Mouse (Mus musculus) layer of hippocampus, adult 2 months (tissue): ENCODE measurements around the gene Scp2. TPM values are rescaled to one million over a fixed set of nuclear protein-coding genes. Genes with fewer than 3 reads are reported as not detected.

Source experiments
- DNase-seq, 2 experiments: peaks; one replicate each; pipeline ENCODE4 v3.0.0; 2022; ENCODE audit warnings: low spot score in 2 of 2
- H3K27ac ChIP-seq: fragments of 200-600 bp; 2 replicates; pipeline ENCODE4 v1.8.1; 2022
- H3K4me3 ChIP-seq: fragments of 200-600 bp; 2 replicates; pipeline ENCODE4 v1.8.1; 2022; ENCODE audit warnings: mild to moderate bottlenecking
- CTCF ChIP-seq: fragments of 200-600 bp; conservative IDR thresholded peaks from 2 replicates; pipeline ENCODE4 v1.8.1; 2022; ENCODE audit warnings: antibody characterized with exemption, mild to moderate bottlenecking, moderate library complexity
- total RNA-seq, 2 experiments: library from RNA; stranded (reverse); gene quantifications; 2 replicates each; pipeline ENCODE4 v1.2.3; 2021

The Scp2 gene
- total RNA-seq, 2 experiments from 2014 or later = 91.8 to 96.0 TPM

GRCm38 (mm10) chr4:108018961-108019921 lies 125.6 kb downstream of the Scp2 start:
- peak; percentile 39 to 58 for DNase-seq

GRCm38 (mm10) chr4:108018241-108018923 lies 126.4 kb downstream of the Scp2 start:
- no peak for TF ChIP-seq CTCF
- H3K4me3 ChIP-seq = no peak overlapping the region
- peak overlapping the region; percentile 32; the same call in 1 of the 2 replicates for H3K27ac ChIP-seq
- no peak for DNase-seq

More at GRCm38 (mm10) chr4:108018961-108019921, 125.6 kb downstream of the Scp2 start:
- H3K4me3 ChIP-seq = no peak overlapping the region
- H3K27ac ChIP-seq = peak overlapping the region; percentile 32; the same call in 1 of the 2 replicates
- no peak for TF ChIP-seq CTCF

GRCm38 (mm10) chr4:108017839-108018238 lies 127.0 kb downstream of the Scp2 start:
- no peak for TF ChIP-seq CTCF
- no peak overlapping the region for H3K27ac ChIP-seq
- no peak for DNase-seq
- no peak overlapping the region for H3K4me3 ChIP-seq

GRCm38 (mm10) chr4:108016321-108016720 lies 128.5 kb downstream of the Scp2 start:
- no peak overlapping the region for H3K4me3 ChIP-seq
- TF ChIP-seq CTCF = no peak
- DNase-seq = no peak
- no peak overlapping the region for H3K27ac ChIP-seq

- TF ChIP-seq CTCF = peak; percentile 55
- H3K27ac ChIP-seq = no peak overlapping the region
- H3K4me3 ChIP-seq = no peak overlapping the region
- no peak for DNase-seq
Observed at GRCm38 (mm10) chr4:108015067-108015765, 129.6 kb downstream of the Scp2 start.

- no peak for TF ChIP-seq CTCF
- Histone ChIP-seq H3K27ac (no peak overlapping the region), H3K4me3 (no peak overlapping the region)
- no peak for DNase-seq
Observed at GRCm38 (mm10) chr4:108014466-108014865, 130.3 kb downstream of the Scp2 start.

- no peak for DNase-seq
- TF ChIP-seq CTCF = no peak
Observed at GRCm38 (mm10) chr4:108008541-108008940, 136.3 kb downstream of the Scp2 start.

GRCm38 (mm10) chr4:108007532-108008103 lies 137.2 kb downstream of the Scp2 start:
- TF ChIP-seq CTCF = no peak
- Histone ChIP-seq H3K4me3 (no peak overlapping the region), H3K27ac (no peak overlapping the region)
- DNase-seq = no peak

More at GRCm38 (mm10) chr4:108008541-108008940, 136.3 kb downstream of the Scp2 start:
- Histone ChIP-seq H3K4me3 (no peak overlapping the region), H3K27ac (no peak overlapping the region)

GRCm38 (mm10) chr4:108005328-108005727 lies 139.5 kb downstream of the Scp2 start:
- no peak for DNase-seq
- H3K27ac ChIP-seq = no peak overlapping the region

GRCm38 (mm10) chr4:107999380-107999779 lies 145.4 kb downstream of the Scp2 start:
- TF ChIP-seq CTCF = no peak
- no peak for DNase-seq
- Histone ChIP-seq H3K4me3 (no peak overlapping the region), H3K27ac (no peak overlapping the region)

More at GRCm38 (mm10) chr4:108005328-108005727, 139.5 kb downstream of the Scp2 start:
- H3K4me3 ChIP-seq = no peak overlapping the region
- no peak for TF ChIP-seq CTCF

GRCm38 (mm10) chr4:107998641-107999332 lies 146.0 kb downstream of the Scp2 start:
- H3K27ac ChIP-seq = no peak overlapping the region
- H3K4me3 ChIP-seq = no peak overlapping the region
- TF ChIP-seq CTCF = no peak
- DNase-seq = no peak

GRCm38 (mm10) chr4:107996418-107996986 lies 148.3 kb downstream of the Scp2 start:
- no peak overlapping the region for H3K27ac ChIP-seq
- H3K4me3 ChIP-seq = no peak overlapping the region
- no peak for TF ChIP-seq CTCF
- DNase-seq = no peak
